Mouse (Mus musculus) activated CD4-positive, CD25-positive, alpha-beta regulatory T cell, adult 9 weeks (primary cell): ENCODE data around the gene Gm13691. TPM values are rescaled to one million over a fixed set of nuclear protein-coding genes. Genes with fewer than 3 reads are reported as not detected.

Experiments used
- polyA plus RNA-seq: library from polyadenylated mRNA; unstranded; fragments of 100-300 nt; shearing (Covaris generic); gene quantifications from one replicate; pipeline ENCODE4 v1.2.1, GENCODE M21; 2017

Gm13691 gene
- not detected for polyA plus RNA-seq

DNA sequence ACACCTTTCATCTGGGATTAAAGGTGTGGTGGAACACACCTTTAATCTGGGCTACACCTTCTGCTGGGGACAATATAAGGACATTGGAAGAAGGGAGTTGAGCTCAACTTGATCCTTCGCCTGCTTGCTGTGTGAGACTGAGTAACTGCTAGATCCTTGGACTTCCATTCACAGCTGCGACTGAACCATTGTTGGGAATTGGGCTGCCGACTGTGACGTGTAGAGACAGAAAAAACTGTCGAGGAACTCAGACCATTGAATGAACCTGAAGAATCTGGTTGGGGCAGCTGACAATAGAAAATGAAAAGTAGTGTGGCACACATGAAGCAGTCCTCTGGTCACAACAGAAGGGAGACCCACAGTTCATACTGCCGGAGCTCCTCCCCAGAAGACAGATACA lies at the start of gene Gm13691:
Gm13691 (plus strand) TSS at position 301 of the 400 bp plus-strand sequence.

DNA sequence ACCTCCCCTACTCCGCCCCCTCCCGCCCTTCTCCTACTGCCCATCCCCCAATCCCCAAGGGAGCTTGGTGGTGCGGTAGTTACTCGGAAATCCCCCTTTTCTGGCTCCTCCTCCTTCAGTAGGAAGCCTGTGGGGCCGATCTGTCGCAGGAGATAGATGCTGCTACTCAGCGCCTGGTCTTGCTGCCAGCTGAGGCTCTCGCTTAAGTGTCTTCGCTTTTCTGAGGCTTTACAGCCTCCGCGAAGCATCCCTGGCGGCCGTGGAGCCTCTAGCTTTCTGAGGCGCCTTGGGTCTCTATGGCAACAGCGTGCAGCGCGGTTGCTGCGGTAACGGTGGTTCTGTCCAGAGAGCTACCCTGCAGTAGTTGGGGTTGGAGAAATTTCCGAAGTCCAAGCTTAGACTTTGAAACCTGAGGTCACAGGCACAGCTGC lies 49.4 kb upstream of the Gm13691 start, which contains the start of gene Zswim2:
Zswim2 (minus strand) TSS at position 298 of the 431 bp plus-strand sequence.

DNA sequence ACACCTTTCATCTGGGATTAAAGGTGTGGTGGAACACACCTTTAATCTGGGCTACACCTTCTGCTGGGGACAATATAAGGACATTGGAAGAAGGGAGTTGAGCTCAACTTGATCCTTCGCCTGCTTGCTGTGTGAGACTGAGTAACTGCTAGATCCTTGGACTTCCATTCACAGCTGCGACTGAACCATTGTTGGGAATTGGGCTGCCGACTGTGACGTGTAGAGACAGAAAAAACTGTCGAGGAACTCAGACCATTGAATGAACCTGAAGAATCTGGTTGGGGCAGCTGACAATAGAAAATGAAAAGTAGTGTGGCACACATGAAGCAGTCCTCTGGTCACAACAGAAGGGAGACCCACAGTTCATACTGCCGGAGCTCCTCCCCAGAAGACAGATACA lies 35.0 kb upstream of the Gm13691 start, which contains the start of gene Gm13698:
Gm13698 (plus strand) TSS at position 301 of the 400 bp plus-strand sequence.

DNA sequence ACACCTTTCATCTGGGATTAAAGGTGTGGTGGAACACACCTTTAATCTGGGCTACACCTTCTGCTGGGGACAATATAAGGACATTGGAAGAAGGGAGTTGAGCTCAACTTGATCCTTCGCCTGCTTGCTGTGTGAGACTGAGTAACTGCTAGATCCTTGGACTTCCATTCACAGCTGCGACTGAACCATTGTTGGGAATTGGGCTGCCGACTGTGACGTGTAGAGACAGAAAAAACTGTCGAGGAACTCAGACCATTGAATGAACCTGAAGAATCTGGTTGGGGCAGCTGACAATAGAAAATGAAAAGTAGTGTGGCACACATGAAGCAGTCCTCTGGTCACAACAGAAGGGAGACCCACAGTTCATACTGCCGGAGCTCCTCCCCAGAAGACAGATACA lies 29.1 kb upstream of the Gm13691 start, which contains the start of gene Gm13693:
Gm13693 (plus strand) TSS at position 301 of the 400 bp plus-strand sequence.

DNA sequence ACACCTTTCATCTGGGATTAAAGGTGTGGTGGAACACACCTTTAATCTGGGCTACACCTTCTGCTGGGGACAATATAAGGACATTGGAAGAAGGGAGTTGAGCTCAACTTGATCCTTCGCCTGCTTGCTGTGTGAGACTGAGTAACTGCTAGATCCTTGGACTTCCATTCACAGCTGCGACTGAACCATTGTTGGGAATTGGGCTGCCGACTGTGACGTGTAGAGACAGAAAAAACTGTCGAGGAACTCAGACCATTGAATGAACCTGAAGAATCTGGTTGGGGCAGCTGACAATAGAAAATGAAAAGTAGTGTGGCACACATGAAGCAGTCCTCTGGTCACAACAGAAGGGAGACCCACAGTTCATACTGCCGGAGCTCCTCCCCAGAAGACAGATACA lies 23.3 kb upstream of the Gm13691 start, which contains the start of gene Gm13695:
Gm13695 (plus strand) TSS at position 301 of the 400 bp plus-strand sequence.

DNA sequence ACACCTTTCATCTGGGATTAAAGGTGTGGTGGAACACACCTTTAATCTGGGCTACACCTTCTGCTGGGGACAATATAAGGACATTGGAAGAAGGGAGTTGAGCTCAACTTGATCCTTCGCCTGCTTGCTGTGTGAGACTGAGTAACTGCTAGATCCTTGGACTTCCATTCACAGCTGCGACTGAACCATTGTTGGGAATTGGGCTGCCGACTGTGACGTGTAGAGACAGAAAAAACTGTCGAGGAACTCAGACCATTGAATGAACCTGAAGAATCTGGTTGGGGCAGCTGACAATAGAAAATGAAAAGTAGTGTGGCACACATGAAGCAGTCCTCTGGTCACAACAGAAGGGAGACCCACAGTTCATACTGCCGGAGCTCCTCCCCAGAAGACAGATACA lies 17.5 kb upstream of the Gm13691 start, which contains the start of gene Gm13696:
Gm13696 (plus strand) TSS at position 301 of the 400 bp plus-strand sequence.

DNA sequence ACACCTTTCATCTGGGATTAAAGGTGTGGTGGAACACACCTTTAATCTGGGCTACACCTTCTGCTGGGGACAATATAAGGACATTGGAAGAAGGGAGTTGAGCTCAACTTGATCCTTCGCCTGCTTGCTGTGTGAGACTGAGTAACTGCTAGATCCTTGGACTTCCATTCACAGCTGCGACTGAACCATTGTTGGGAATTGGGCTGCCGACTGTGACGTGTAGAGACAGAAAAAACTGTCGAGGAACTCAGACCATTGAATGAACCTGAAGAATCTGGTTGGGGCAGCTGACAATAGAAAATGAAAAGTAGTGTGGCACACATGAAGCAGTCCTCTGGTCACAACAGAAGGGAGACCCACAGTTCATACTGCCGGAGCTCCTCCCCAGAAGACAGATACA lies 11.7 kb upstream of the Gm13691 start, which contains the start of gene Gm13694:
Gm13694 (plus strand) TSS at position 301 of the 400 bp plus-strand sequence.

DNA sequence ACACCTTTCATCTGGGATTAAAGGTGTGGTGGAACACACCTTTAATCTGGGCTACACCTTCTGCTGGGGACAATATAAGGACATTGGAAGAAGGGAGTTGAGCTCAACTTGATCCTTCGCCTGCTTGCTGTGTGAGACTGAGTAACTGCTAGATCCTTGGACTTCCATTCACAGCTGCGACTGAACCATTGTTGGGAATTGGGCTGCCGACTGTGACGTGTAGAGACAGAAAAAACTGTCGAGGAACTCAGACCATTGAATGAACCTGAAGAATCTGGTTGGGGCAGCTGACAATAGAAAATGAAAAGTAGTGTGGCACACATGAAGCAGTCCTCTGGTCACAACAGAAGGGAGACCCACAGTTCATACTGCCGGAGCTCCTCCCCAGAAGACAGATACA lies 5.9 kb upstream of the Gm13691 start, which contains the start of gene Gm13697:
Gm13697 (plus strand) TSS at position 301 of the 400 bp plus-strand sequence.

Other genes starting within 250 kb of the Gm13691 start
- gene Fam171b, start 177.9 kb upstream of the Gm13691 start, polyA plus RNA-seq, result 0.05 TPM
- not detected for gene Zswim2, start 49.3 kb upstream of the Gm13691 start, polyA plus RNA-seq
- gene Gm13698, start 34.9 kb upstream of the Gm13691 start, polyA plus RNA-seq, result not detected
- not detected for gene Gm13693, start 29.1 kb upstream of the Gm13691 start, polyA plus RNA-seq
- gene Gm13695, start 23.2 kb upstream of the Gm13691 start, polyA plus RNA-seq, result not detected
- gene Gm13696, start 17.4 kb upstream of the Gm13691 start, polyA plus RNA-seq, result not detected
- not detected for gene Gm13694, start 11.6 kb upstream of the Gm13691 start, polyA plus RNA-seq
- gene Gm13697, start 5.8 kb upstream of the Gm13691 start, polyA plus RNA-seq, result not detected